Mouse (Mus musculus) kidney, postnatal 0 days (tissue): ENCODE results near the gene Ift140. TPM values are rescaled to one million over a fixed set of nuclear protein-coding genes. Genes with fewer than 3 reads are reported as not detected.

Experiments
- ATAC-seq: fragments of 200-750 bp; cut with Nextera tagmentation; replicated peaks from 2 replicates; pipeline ENCODE4 v1.8.0; 2017; ENCODE audit warnings: low read depth, moderate number of reproducible peaks, moderate TSS enrichment, moderate library complexity; ENCODE audit not compliant: low FRiP score
- DNase-seq: peaks from one replicate; pipeline ENCODE4 v3.0.0-alpha.2; 2016; ENCODE audit warnings: low spot score
- H3K27ac ChIP-seq: fragments of 300-500 bp; sonication (generic); 2 replicates; pipeline ENCODE4 v1.5.1; 2014; ENCODE audit warnings: mild to moderate bottlenecking
- H3K27me3 ChIP-seq: fragments of 300-500 bp; sonication (generic); 2 replicates; pipeline ENCODE4 v1.6.1; 2014; ENCODE audit warnings: low read length, mixed read lengths; ENCODE audit not compliant: insufficient read depth
- H3K36me3 ChIP-seq: fragments of 300-500 bp; sonication (generic); 2 replicates; pipeline ENCODE4 v1.6.1; 2014; ENCODE audit warnings: low read length, mixed read lengths; ENCODE audit not compliant: insufficient read depth
- H3K4me1 ChIP-seq: fragments of 300-500 bp; sonication (generic); replicated peaks from 2 replicates; pipeline ENCODE4 v1.6.1; 2014; ENCODE audit warnings: antibody characterized with exemption, low read length, mixed read lengths; ENCODE audit not compliant: insufficient read depth
- H3K4me2 ChIP-seq: fragments of 300-500 bp; sonication (generic); 2 replicates; pipeline ENCODE4 v1.6.1; 2014; ENCODE audit warnings: mild to moderate bottlenecking, low read length, moderate library complexity, mixed read lengths
- H3K4me3 ChIP-seq: fragments of 300-500 bp; sonication (generic); replicated peaks from 2 replicates; pipeline ENCODE4 v1.5.1; 2014; ENCODE audit warnings: low read depth, low read length
- H3K9ac ChIP-seq: fragments of 300-500 bp; sonication (generic); 2 replicates; pipeline ENCODE4 v1.6.1; 2014; ENCODE audit warnings: low read depth, low read length
- H3K9me3 ChIP-seq: fragments of 300-500 bp; sonication (generic); replicated peaks from 2 replicates; pipeline ENCODE4 v1.6.1; 2016; ENCODE audit warnings: low read length, inconsistent platforms, mixed read lengths
- CTCF ChIP-seq: IDR thresholded peaks from 2 replicates; pipeline ENCODE4 v1.5.1; 2016; ENCODE audit warnings: antibody characterized with exemption, low read depth, mild to moderate bottlenecking, moderate library complexity
- WGBS: fragments of 180-500 bp; shearing (Covaris S2); extraction: QIAGEN DNeasy Blood & Tissue Kit; methylation state at CpG from one replicate; pipeline ENCODE4 v1.1.7; 2014; 5-methylcytosine and 5-hydroxymethylcytosine counted together
- polyA plus RNA-seq: library from polyadenylated mRNA; unstranded; fragments of >200 nt; fragmentation: Nextera tagmentation; extraction: Ambion mirVana; gene quantifications from 2 replicates; pipeline ENCODE4 v1.2.1, GENCODE M21; 2015

The Ift140 gene
- polyA plus RNA-seq, 1 experiment from 2014 or later = 10.1 TPM

DNA sequence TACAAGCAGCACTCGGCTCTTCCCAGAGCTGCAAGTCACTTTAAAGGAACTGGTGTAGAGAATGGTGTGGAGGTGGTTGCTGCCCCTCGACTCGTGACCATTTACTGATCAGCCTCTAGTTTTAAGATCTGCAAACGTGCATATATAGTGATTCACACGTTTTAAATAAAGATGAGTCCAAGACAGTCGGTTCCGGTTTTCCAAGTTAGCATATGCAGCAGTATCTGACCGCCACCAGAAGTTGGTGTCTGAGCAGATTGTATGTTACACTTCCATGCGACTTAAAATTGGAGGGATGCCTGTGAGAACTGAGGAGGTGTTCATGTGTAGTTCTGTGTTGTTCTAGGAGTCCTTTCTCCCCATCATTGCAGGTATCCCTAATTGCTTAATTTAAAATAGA, 37.4 kb downstream of the Ift140 start:
- ATAC-seq (no peak), DNase-seq (no peak)
- Histone ChIP-seq H3K9me3 (no peaks in the 10 kb centered on the region), H3K9ac (no peak overlapping the region), H3K27me3 (no peaks in the 10 kb centered on the region), H3K4me1 (no peaks in the 10 kb centered on the region), H3K4me3 (no peak overlapping the region), H3K4me2 (no peak overlapping the region), H3K27ac (no peak overlapping the region), H3K36me3 (peaks cover 48% of the 10 kb centered on the region)
- no peak for TF ChIP-seq CTCF
- 89% methylated on average over 9 of the region's 9 CpGs for WGBS

DNA sequence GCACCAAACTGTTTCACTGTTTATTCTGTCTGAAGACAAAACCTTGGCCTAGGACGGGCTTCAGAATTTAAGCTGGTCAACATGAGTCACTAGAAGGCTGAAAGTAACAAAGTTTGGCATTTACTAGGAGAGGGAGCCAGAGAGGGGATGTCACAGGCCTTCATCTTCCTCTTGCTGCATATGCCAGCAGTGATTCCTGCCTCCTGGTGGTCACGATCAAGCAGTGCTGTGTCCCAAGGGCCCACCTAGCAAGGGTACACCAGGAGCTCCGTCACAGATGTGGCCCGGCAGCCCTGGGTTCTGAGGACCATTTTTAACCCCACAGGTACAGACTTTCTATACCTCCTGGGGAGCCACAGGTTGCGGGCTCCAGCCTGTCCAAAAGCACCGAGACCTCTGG, 41.2 kb downstream of the Ift140 start:
- Histone ChIP-seq H3K4me2 (no peak overlapping the region), H3K36me3 (peaks cover 49% of the 10 kb centered on the region), H3K9ac (no peak overlapping the region), H3K4me1 (no peaks in the 10 kb centered on the region), H3K9me3 (no peaks in the 10 kb centered on the region), H3K27ac (no peak overlapping the region), H3K27me3 (no peaks in the 10 kb centered on the region), H3K4me3 (no peak overlapping the region)
- 89% methylated on average over 6 of the region's 6 CpGs for WGBS
- DNase-seq (no peak), ATAC-seq (no peak)
- TF ChIP-seq CTCF = peak; percentile 25; the same call in 1 of the 2 replicates

DNA sequence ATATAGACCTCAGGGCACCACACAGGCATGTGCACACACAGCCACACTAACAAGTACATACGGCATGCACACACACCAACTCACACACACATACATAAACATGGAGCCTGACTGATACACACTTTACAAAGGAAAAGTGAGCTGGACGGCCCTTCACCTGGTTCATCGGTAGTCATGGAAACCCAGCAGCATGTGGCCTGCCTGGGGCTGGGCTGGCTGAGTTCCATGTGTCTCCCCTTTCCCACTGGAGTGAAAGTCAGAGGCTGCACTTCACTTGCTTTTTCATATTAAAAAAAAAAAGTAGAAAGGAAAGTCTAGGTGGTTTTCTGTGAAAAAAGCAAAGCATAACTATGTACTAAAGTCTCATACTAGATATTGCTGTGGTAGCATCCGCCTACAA, 47.4 kb downstream of the Ift140 start:
- WGBS = 78% methylated on average over 4 of the region's 4 CpGs
- Histone ChIP-seq H3K9me3 (no peaks in the 10 kb centered on the region), H3K4me3 (no peak overlapping the region), H3K9ac (no peak overlapping the region), H3K4me2 (no peak overlapping the region), H3K27me3 (no peaks in the 10 kb centered on the region), H3K27ac (no peak overlapping the region), H3K36me3 (peaks cover 21% of the 10 kb centered on the region; the same call in 1 of the 2 replicates), H3K4me1 (no peaks in the 10 kb centered on the region)
- no peak for DNase-seq
- no peak for TF ChIP-seq CTCF
- ATAC-seq = no peak

DNA sequence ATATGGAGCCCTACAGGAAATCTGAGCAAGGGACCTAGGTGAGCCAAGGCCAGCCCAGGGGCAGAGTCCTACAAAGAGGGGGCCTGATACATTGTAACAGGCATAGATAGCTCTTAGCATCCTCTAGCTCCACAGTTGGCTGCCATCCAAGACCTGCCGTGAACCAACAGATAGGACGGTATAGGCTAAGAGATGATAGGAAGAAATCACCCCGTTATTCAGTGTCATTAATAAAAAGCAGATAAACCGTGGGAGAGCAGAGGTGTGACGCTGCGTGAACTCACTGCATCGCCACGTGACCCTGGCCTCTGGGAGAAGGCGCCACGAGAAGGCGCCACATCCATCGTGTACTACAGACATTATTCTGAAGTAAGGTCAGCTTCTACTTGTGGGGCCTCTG, 48.0 kb downstream of the Ift140 start:
- H3K9me3 ChIP-seq = no peaks in the 10 kb centered on the region
- no peak overlapping the region for H3K9ac ChIP-seq
- no peak overlapping the region for H3K4me2 ChIP-seq
- no peak overlapping the region for H3K4me3 ChIP-seq
- DNase-seq (no peak), ATAC-seq (no peak; the same call in 1 of the 2 replicates)
- no peak for TF ChIP-seq CTCF
- 66% methylated on average over 12 of the region's 12 CpGs for WGBS
- peak overlapping the region; percentile 14; the same call in 1 of the 2 replicates for H3K27ac ChIP-seq
- H3K36me3 ChIP-seq = peaks cover 18% of the 10 kb centered on the region; the same call in 1 of the 2 replicates
- no peaks in the 10 kb centered on the region for H3K4me1 ChIP-seq
- H3K27me3 ChIP-seq = no peaks in the 10 kb centered on the region

DNA sequence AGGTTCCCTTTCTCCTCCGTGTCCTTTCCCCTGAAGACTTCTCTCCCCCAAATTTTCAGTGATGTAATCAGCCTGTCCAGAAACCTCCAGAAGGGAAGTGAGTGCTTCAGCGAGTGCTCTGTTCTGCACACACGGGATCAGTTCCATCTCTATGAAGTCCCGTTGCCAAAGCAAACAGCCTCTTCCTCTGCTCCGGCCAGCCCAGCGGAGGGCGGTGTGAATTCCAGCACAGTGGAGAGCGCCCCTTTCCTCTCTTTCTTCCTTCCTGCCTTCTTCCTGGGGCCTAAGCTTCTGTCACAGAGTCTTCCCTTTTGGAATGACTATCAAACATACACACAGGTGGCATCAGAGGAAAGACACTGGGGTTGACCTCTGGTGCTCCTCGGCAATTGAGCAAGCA, 48.5 kb downstream of the Ift140 start:
- H3K27me3 ChIP-seq = no peaks in the 10 kb centered on the region
- H3K4me2 ChIP-seq = no peak overlapping the region
- ATAC-seq (no peak), DNase-seq (peak; percentile 91)
- H3K9ac ChIP-seq = no peak overlapping the region
- no peaks in the 10 kb centered on the region for H3K4me1 ChIP-seq
- TF ChIP-seq CTCF = peak; percentile 11; the same call in 1 of the 2 replicates
- peaks cover 13% of the 10 kb centered on the region; the same call in 1 of the 2 replicates for H3K36me3 ChIP-seq
- no peaks in the 10 kb centered on the region for H3K9me3 ChIP-seq
- WGBS = 42% methylated on average over 9 of the region's 9 CpGs
- H3K4me3 ChIP-seq = no peak overlapping the region
- peak overlapping the region; percentile 14 for H3K27ac ChIP-seq

DNA sequence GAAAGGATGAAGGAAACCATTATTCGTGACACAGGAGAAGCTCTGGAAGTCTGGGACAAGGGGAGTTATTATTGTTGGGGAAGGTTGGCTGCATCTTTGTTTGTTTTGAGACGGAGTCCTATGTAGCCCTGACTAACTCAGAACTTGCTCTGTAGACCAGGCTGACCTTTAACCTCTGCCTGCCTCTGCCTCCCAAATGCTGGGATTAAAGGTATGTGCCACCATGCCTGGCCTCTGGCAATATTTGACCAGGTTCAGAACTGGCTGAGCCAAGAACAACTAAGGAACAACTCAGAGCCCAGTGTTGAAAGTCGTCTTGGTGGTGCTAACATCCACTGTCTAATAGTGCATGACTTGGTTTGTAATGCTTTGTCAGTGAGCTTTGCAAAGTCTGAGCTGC, 49.3 kb downstream of the Ift140 start:
- Histone ChIP-seq H3K4me2 (no peak overlapping the region), H3K9me3 (no peaks in the 10 kb centered on the region), H3K36me3 (peaks cover 12% of the 10 kb centered on the region; the same call in 1 of the 2 replicates), H3K27ac (no peak overlapping the region), H3K4me1 (no peaks in the 10 kb centered on the region), H3K4me3 (no peak overlapping the region), H3K9ac (no peak overlapping the region), H3K27me3 (no peaks in the 10 kb centered on the region)
- WGBS = 66% methylated on average over 3 of the region's 3 CpGs
- ATAC-seq = no peak
- DNase-seq = no peak
- no peak for TF ChIP-seq CTCF

DNA sequence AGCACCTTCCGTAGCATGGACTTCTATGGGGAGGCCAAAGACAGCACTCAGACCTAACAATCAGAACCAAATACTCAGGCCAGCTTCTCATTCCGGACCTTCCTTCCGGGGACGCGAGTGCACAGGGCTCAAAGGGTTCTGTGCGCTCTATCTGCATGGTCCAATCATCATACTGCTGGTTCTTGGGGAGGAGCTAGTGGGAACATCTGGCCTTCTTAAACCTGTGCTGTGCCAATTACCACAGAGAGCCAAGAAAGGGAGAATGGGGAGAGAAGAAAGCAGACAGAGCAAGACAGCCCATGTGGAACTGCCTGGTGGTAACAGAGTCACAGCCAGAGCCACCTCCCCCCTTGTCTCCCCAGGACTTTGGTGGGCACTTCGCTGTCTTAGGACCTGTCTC, 50.7 kb downstream of the Ift140 start:
- Histone ChIP-seq H3K27me3 (no peaks in the 10 kb centered on the region), H3K36me3 (peaks cover 11% of the 10 kb centered on the region; the same call in 1 of the 2 replicates), H3K4me2 (no peak overlapping the region), H3K9ac (no peak overlapping the region), H3K4me1 (no peaks in the 10 kb centered on the region), H3K4me3 (no peak overlapping the region), H3K27ac (0 out of 2 replicates have a peak overlapping the region, but pooled peaks have one; percentile 65), H3K9me3 (no peaks in the 10 kb centered on the region)
- 85% methylated on average over 7 of the region's 7 CpGs for WGBS
- no peak for DNase-seq
- ATAC-seq = no peak
- no peak for TF ChIP-seq CTCF
